Mouse (Mus musculus) monocyte, adult 2 months (primary cell): ENCODE data around the gene Il6ra.
A peak's percentile ranks its signal among the peaks of the same experiment; 100 is the strongest.

Experiments used
- DNase-seq, 2 experiments: peaks; one replicate each; pipeline ENCODE4 v3.0.0; 2022; ENCODE audit warnings: low spot score in 2 of 2, low read depth in 1 of 2

The Il6ra gene

GRCm38 (mm10) chr3:89909703-89910542 is 3.1 kb downstream of the Il6ra start:
- DNase-seq = no peak

GRCm38 (mm10) chr3:89908836-89909235 is 4.2 kb downstream of the Il6ra start:
- no peak for DNase-seq

- no peak for DNase-seq
Observed at GRCm38 (mm10) chr3:89907846-89908245, 5.2 kb downstream of the Il6ra start.

- DNase-seq = no peak
Observed at GRCm38 (mm10) chr3:89899511-89899908, 13.5 kb downstream of the Il6ra start.

- no peak for DNase-seq
Observed at GRCm38 (mm10) chr3:89898870-89899510, 14.0 kb downstream of the Il6ra start.

- DNase-seq = no peak
Observed at GRCm38 (mm10) chr3:89898011-89898410, 15.0 kb downstream of the Il6ra start.

GRCm38 (mm10) chr3:89897204-89897796 is 15.7 kb downstream of the Il6ra start:
- DNase-seq = no peak

- DNase-seq = no peak
Observed at GRCm38 (mm10) chr3:89896571-89896970, 16.4 kb downstream of the Il6ra start.

- peak in 1 of 2 experiments; percentile 18 for DNase-seq
Observed at GRCm38 (mm10) chr3:89892517-89893106, 20.4 kb downstream of the Il6ra start.

GRCm38 (mm10) chr3:89891696-89892095 is 21.3 kb downstream of the Il6ra start:
- DNase-seq = no peak

- no peak for DNase-seq
Observed at GRCm38 (mm10) chr3:89889841-89890430, 23.1 kb downstream of the Il6ra start.

- DNase-seq = no peak
Observed at GRCm38 (mm10) chr3:89887582-89888230, 25.3 kb downstream of the Il6ra start.

GRCm38 (mm10) chr3:89885766-89886165 is 27.2 kb downstream of the Il6ra start:
- DNase-seq = no peak

- no peak for DNase-seq
Observed at GRCm38 (mm10) chr3:89883582-89884041, 29.4 kb downstream of the Il6ra start.

- DNase-seq = no peak
Observed at GRCm38 (mm10) chr3:89882556-89883181, 30.3 kb downstream of the Il6ra start.

- no peak for DNase-seq
Observed at GRCm38 (mm10) chr3:89880036-89880851, 32.8 kb downstream of the Il6ra start.

GRCm38 (mm10) chr3:89879326-89879725 is 33.7 kb downstream of the Il6ra start:
- DNase-seq = no peak

GRCm38 (mm10) chr3:89878456-89878855 is 34.5 kb downstream of the Il6ra start:
- DNase-seq = no peak

GRCm38 (mm10) chr3:89877129-89877528 is 35.9 kb downstream of the Il6ra start:
- DNase-seq = no peak
